Mouse (Mus musculus): ENCODE measurements around the gene Olfr288. TPM values are rescaled to one million over a fixed set of nuclear protein-coding genes. Genes with fewer than 3 reads are reported as not detected.

Gene Olfr288
- total and polyA plus RNA-seq, 2 experiments from 2014 or later, result not detected

DNA sequence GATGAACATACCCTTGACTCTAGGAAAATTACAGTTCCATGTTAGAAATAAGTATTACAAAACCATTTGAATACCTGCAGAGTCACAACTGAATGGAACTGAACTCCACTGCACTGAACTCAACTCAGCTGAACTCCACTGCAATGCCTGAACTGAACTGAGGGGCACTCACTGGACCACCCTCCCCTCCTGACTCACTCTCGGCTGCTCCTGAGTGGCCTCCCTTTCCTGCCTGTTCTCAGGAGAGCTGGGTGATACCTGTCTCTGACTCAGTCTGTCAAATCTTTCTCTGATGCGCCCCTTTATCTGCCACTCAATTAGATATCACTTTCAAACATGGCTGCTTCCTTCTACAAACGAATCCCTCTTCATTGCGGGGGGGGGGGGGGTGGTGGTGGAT is 41.2 kb downstream of the Olfr288 start:
- no peak overlapping the region for H3K4me3 ChIP-seq (ENCODE audit: low read depth, low read length)
- ATAC-seq (ENCODE audit: low FRiP score) (no peak), DNase-seq (ENCODE audit: low spot score) (no peak)
- no peaks in the 10 kb centered on the region for H3K27me3 ChIP-seq (ENCODE audit: insufficient read depth, low read length)
- 69% methylated on average over 3 of the region's 4 CpGs for WGBS
- H3K9me3 ChIP-seq (ENCODE audit: low read length), result no peaks in the 10 kb centered on the region
- no peak overlapping the region for H3K27ac ChIP-seq (ENCODE audit: low read depth, low read length)
- no peak overlapping the region for H3K9ac ChIP-seq (replicated peaks; ENCODE audit: low read length, poor library complexity, severe bottlenecking)
- H3K36me3 ChIP-seq (ENCODE audit: insufficient read depth, low read length), result no peaks in the 10 kb centered on the region
- TF ChIP-seq CTCF (IDR thresholded peaks at IDR 0.05), result no peak
- no peak overlapping the region for H3K4me2 ChIP-seq (ENCODE audit: low read depth, low read length, poor library complexity, severe bottlenecking)
- no peaks in the 10 kb centered on the region for H3K4me1 ChIP-seq (ENCODE audit: insufficient read depth, low read length)

DNA sequence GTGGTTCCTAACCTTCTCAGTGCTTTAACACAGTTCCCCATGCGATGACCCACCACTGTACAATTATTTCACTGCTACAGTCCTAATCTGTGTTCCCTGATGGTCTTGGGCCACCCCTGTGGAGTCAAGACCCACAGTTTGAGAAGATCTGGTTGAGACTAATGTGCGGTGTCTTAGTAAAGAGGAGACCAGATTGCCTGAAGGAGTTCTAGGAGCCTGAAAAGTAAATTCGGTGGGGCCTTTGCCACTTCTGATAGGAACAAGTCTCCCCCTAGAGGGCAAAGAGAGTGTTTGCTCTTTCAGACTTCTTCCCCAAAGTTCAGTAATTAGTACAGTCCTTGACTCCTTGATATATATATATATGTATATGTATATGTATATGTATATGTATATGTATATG is 41.7 kb downstream of the Olfr288 start:
- 27% methylated on average over 3 of the region's 3 CpGs for WGBS
- ATAC-seq (ENCODE audit: low FRiP score) (no peak), DNase-seq (ENCODE audit: low spot score) (peak; percentile 82)

DNA sequence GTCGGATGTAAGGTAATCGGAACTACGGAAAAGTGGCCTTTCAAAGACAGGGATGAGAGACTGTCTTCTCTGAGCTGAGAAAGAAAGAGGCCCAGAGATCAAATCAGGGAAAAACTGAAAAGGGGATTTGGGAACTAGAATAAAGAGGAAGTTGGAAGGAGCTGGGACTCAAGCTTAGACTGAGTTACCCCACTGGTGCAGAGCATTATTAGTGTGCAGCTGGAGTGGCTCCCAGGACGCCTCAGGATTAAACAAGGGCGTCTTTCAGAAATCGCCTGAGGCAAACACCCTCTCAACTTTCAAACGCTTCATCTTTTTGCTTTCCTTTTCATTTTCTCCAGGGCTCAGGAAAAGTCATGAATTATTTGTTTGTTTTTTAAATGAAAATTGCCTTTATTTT is 42.4 kb downstream of the Olfr288 start:
- H3K4me2 ChIP-seq (ENCODE audit: low read depth, low read length, poor library complexity, severe bottlenecking), result no peak overlapping the region
- H3K9me3 ChIP-seq (ENCODE audit: low read length), result no peaks in the 10 kb centered on the region
- ATAC-seq (ENCODE audit: low FRiP score) (no peak), DNase-seq (ENCODE audit: low spot score) (no peak)
- 51% methylated on average over 7 of the region's 7 CpGs for WGBS
- H3K36me3 ChIP-seq (ENCODE audit: insufficient read depth, low read length), result no peaks in the 10 kb centered on the region
- no peak overlapping the region for H3K4me3 ChIP-seq (ENCODE audit: low read depth, low read length)
- H3K4me1 ChIP-seq (ENCODE audit: insufficient read depth, low read length), result no peaks in the 10 kb centered on the region
- no peak for TF ChIP-seq CTCF (IDR thresholded peaks at IDR 0.05)
- H3K27me3 ChIP-seq (ENCODE audit: insufficient read depth, low read length), result no peaks in the 10 kb centered on the region
- H3K9ac ChIP-seq (replicated peaks; ENCODE audit: low read length, poor library complexity, severe bottlenecking), result no peak overlapping the region
- H3K27ac ChIP-seq (ENCODE audit: low read depth, low read length), result 0 out of 2 replicates have a peak overlapping the region, but pooled peaks have one; percentile 18

More for the DNA sequence above, 41.7 kb downstream of the Olfr288 start:
- no peak overlapping the region for H3K27ac ChIP-seq (ENCODE audit: low read depth, low read length)
- no peaks in the 10 kb centered on the region for H3K27me3 ChIP-seq (ENCODE audit: insufficient read depth, low read length)
- no peak overlapping the region for H3K9ac ChIP-seq (replicated peaks; ENCODE audit: low read length, poor library complexity, severe bottlenecking)
- no peaks in the 10 kb centered on the region for H3K9me3 ChIP-seq (ENCODE audit: low read length)
- no peaks in the 10 kb centered on the region for H3K36me3 ChIP-seq (ENCODE audit: insufficient read depth, low read length)
- H3K4me3 ChIP-seq (ENCODE audit: low read depth, low read length), result no peak overlapping the region
- H3K4me2 ChIP-seq (ENCODE audit: low read depth, low read length, poor library complexity, severe bottlenecking), result no peak overlapping the region
- peak; percentile 72 for TF ChIP-seq CTCF (IDR thresholded peaks at IDR 0.05)
- H3K4me1 ChIP-seq (ENCODE audit: insufficient read depth, low read length), result no peaks in the 10 kb centered on the region

DNA sequence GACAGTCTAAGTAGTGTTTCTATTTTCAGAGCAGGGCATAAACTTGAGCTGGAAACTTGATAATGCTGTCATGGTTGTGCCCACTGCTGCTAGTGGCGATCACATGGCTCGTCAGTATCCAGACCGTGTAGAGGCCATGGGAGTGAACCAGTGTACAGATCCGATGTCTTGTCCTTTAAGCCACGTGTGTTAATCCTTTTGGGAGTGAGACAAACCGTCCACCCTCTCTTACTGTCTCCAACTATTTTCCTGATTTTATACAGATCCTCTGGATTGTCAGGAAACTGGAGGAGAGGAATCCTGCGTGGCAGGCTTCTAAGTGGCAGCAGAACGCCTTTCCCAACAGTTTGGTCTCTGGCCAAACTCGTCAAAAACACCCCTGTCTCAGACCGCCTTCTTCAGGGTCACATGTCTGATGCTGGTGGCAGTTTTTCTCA is 46.2 kb downstream of the Olfr288 start:
- Histone ChIP-seq H3K4me2 (ENCODE audit: low read depth, low read length, poor library complexity, severe bottlenecking) (no peak overlapping the region), H3K4me1 (ENCODE audit: insufficient read depth, low read length) (peaks cover 7% of the 10 kb centered on the region; the same call in 1 of the 2 replicates), H3K27me3 (ENCODE audit: insufficient read depth, low read length) (no peaks in the 10 kb centered on the region), H3K9ac (replicated peaks; ENCODE audit: low read length, poor library complexity, severe bottlenecking) (no peak overlapping the region), H3K9me3 (ENCODE audit: low read length) (no peaks in the 10 kb centered on the region), H3K4me3 (ENCODE audit: low read depth, low read length) (no peak overlapping the region), H3K36me3 (ENCODE audit: insufficient read depth, low read length) (no peaks in the 10 kb centered on the region), H3K27ac (ENCODE audit: low read depth, low read length) (no peak overlapping the region)
- DNase-seq (ENCODE audit: low spot score) (no peak), ATAC-seq (ENCODE audit: low FRiP score) (no peak)
- 76% methylated on average over 10 of the region's 10 CpGs for WGBS
- no peak for TF ChIP-seq CTCF (IDR thresholded peaks at IDR 0.05)

DNA sequence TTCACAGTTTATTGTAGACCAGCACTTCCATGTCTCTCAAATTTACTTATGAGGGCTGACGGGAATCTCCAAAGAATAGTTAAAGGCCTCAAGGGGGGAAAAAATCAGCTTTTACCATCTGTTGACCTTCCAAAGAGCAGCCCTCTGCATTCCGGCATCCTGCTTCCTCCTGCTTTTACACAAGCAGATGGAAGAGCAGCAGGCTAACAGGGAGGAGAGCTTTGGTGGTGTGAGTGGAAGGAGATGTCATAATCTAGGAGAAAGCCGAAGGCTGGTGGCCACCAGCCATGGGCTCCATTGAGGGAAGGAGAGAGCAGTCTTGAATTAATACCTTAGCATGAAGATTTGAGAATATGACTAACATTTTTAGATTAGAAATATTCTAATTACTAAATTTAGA is 47.0 kb downstream of the Olfr288 start:
- DNase-seq (ENCODE audit: low spot score) (no peak), ATAC-seq (ENCODE audit: low FRiP score) (no peak)
- no peaks in the 10 kb centered on the region for H3K9me3 ChIP-seq (ENCODE audit: low read length)
- no peak overlapping the region for H3K27ac ChIP-seq (ENCODE audit: low read depth, low read length)
- no peak overlapping the region for H3K4me2 ChIP-seq (ENCODE audit: low read depth, low read length, poor library complexity, severe bottlenecking)
- no peaks in the 10 kb centered on the region for H3K27me3 ChIP-seq (ENCODE audit: insufficient read depth, low read length)
- H3K9ac ChIP-seq (replicated peaks; ENCODE audit: low read length, poor library complexity, severe bottlenecking), result no peak overlapping the region
- H3K4me3 ChIP-seq (ENCODE audit: low read depth, low read length), result no peak overlapping the region
- H3K36me3 ChIP-seq (ENCODE audit: insufficient read depth, low read length), result no peaks in the 10 kb centered on the region
- TF ChIP-seq CTCF (IDR thresholded peaks at IDR 0.05), result no peak
- 84% methylated on average over 3 of the region's 3 CpGs for WGBS
- H3K4me1 ChIP-seq (ENCODE audit: insufficient read depth, low read length), result peaks cover 7% of the 10 kb centered on the region; the same call in 1 of the 2 replicates

DNA sequence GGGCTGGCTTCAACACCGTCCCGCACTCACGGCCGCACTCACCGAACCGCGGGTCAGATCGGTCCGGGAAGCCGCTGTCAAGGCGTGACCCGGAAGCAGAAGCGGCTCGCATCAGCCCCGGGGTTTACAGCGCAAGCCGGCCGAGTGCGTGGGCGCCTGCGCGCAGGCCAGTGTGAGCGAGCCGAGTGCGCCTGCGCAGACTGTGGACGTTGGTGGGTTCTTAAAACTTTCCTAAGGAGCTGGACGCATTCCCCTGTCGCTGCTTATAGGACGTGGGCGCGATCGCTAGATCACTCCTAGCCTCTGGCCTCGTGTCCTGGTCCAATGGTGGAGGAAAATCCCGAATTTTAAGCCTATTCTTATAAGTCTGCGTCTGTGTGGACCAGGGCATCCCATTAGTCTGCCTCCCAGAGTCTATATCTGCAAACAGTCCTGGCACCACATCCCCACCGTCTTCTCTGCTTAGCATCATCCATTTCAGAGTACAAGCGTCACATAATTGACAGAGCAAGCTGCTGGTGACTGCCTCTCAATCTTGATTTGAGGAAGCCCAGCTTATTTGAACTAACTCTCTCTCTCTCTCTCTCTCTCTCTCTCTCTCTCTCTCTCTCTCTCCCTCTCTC is 49.7 kb downstream of the Olfr288 start:
- peak overlapping the region; percentile 99 for H3K4me3 ChIP-seq (ENCODE audit: low read depth, low read length)
- H3K4me1 ChIP-seq (ENCODE audit: insufficient read depth, low read length), result peaks cover 7% of the 10 kb centered on the region; the same call in 1 of the 2 replicates
- H3K4me2 ChIP-seq (ENCODE audit: low read depth, low read length, poor library complexity, severe bottlenecking), result peak overlapping the region; percentile 89
- TF ChIP-seq CTCF (IDR thresholded peaks at IDR 0.05), result no peak
- ATAC-seq (ENCODE audit: low FRiP score), result peak; percentile 96
- WGBS, result under 1% methylated on average over 38 of the region's 38 CpGs
- peak; percentile 96 for DNase-seq (ENCODE audit: low spot score)
- no peaks in the 10 kb centered on the region for H3K9me3 ChIP-seq (ENCODE audit: low read length)
- H3K27ac ChIP-seq (ENCODE audit: low read depth, low read length), result peak overlapping the region; percentile 75
- peak overlapping the region; percentile 93 for H3K9ac ChIP-seq (replicated peaks; ENCODE audit: low read length, poor library complexity, severe bottlenecking)
- H3K27me3 ChIP-seq (ENCODE audit: insufficient read depth, low read length), result no peaks in the 10 kb centered on the region
- peaks cover 12% of the 10 kb centered on the region for H3K36me3 ChIP-seq (ENCODE audit: insufficient read depth, low read length)
